Mouse (Mus musculus) embryonic facial prominence, embryonic 14.5 days (tissue): ENCODE measurements around the gene Ankrd9. TPM values are rescaled to one million over a fixed set of nuclear protein-coding genes. Genes with fewer than 3 reads are reported as not detected.

Experiments
- ATAC-seq: fragments of 200-750 bp; cut with Nextera tagmentation; 2 replicates; pipeline ENCODE4 v1.8.0; 2017; ENCODE audit warnings: low read depth, moderate number of reproducible peaks, moderate TSS enrichment
- DNase-seq: peaks from one replicate; pipeline ENCODE4 v3.0.0-alpha.2; 2015; ENCODE audit warnings: low spot score
- H3K27ac ChIP-seq: fragments of 300-500 bp; sonication (generic); replicated peaks from 2 replicates; pipeline ENCODE4 v1.5.1; 2014; ENCODE audit warnings: low read depth, mild to moderate bottlenecking, low read length, moderate library complexity
- H3K27me3 ChIP-seq: fragments of 300-500 bp; sonication (generic); replicated peaks from 2 replicates; pipeline ENCODE4 v1.6.1; 2014; ENCODE audit warnings: low read length; ENCODE audit not compliant: control insufficient read depth, insufficient read depth
- H3K36me3 ChIP-seq: fragments of 300-500 bp; sonication (generic); 2 replicates; pipeline ENCODE4 v1.6.1; 2014; ENCODE audit warnings: low read length, mixed read lengths; ENCODE audit not compliant: control insufficient read depth, insufficient read depth
- H3K4me1 ChIP-seq: fragments of 300-500 bp; sonication (generic); 2 replicates; pipeline ENCODE4 v1.6.1; 2014; ENCODE audit warnings: antibody characterized with exemption, low read length; ENCODE audit not compliant: control insufficient read depth, insufficient read depth
- H3K4me2 ChIP-seq: fragments of 300-500 bp; sonication (generic); 2 replicates; pipeline ENCODE4 v1.6.1; 2014; ENCODE audit warnings: low read depth, mild to moderate bottlenecking, low read length, moderate library complexity, mixed read lengths
- H3K4me3 ChIP-seq: fragments of 300-500 bp; sonication (generic); 2 replicates; pipeline ENCODE4 v1.5.1; 2014; ENCODE audit warnings: low read depth, mild to moderate bottlenecking, low read length
- H3K9ac ChIP-seq: fragments of 300-500 bp; sonication (generic); 2 replicates; pipeline ENCODE4 v1.6.1; 2014; ENCODE audit warnings: low read depth, mild to moderate bottlenecking, low read length, moderate library complexity, mixed read lengths
- H3K9me3 ChIP-seq: fragments of 300-500 bp; sonication (generic); 2 replicates; pipeline ENCODE4 v1.6.1; 2016; ENCODE audit warnings: low read length; ENCODE audit not compliant: control insufficient read depth
- WGBS: fragments of 180-500 bp; shearing (Covaris S2); extraction: QIAGEN DNeasy Blood & Tissue Kit; methylation state at CpG from one replicate; pipeline ENCODE4 v1.1.7; 2014; 5-methylcytosine and 5-hydroxymethylcytosine counted together
- polyA plus RNA-seq: library from polyadenylated mRNA; unstranded; fragments of >200 nt; fragmentation: Nextera tagmentation; extraction: Ambion mirVana; gene quantifications from 2 replicates; pipeline ENCODE4 v1.2.1, GENCODE M21; 2014

The Ankrd9 gene
- 11.1 and 13.2 TPM in 2 replicates for polyA plus RNA-seq

GRCm38 (mm10) chr12:110978607-110979406 lies at the start of gene Ankrd9:
Ankrd9 (minus strand) TSS chr12:110979040.
- Histone ChIP-seq H3K4me2 (peak within 1 kb of the TSS; percentile 98), H3K9me3 (no peaks in the 10 kb centered on the region), H3K27ac (peak within 1 kb of the TSS; percentile 65), H3K9ac (peak within 1 kb of the TSS; percentile 84), H3K36me3 (peaks cover 27% of the 10 kb centered on the region), H3K27me3 (no peaks in the 10 kb centered on the region), H3K4me3 (peak within 1 kb of the TSS; percentile 91), H3K4me1 (peaks cover 6% of the 10 kb centered on the region)
- DNase-seq = peak; percentile 97
- 0% methylated on average over 9 of the region's 90 CpGs for WGBS
- ATAC-seq = peak; percentile 98

- Histone ChIP-seq H3K27ac (no peak overlapping the region), H3K27me3 (no peaks in the 10 kb centered on the region), H3K4me1 (no peaks in the 10 kb centered on the region), H3K9ac (no peak overlapping the region), H3K4me2 (no peak overlapping the region), H3K4me3 (no peak overlapping the region), H3K9me3 (no peaks in the 10 kb centered on the region), H3K36me3 (no peaks in the 10 kb centered on the region)
- 58% methylated on average over 3 of the region's 3 CpGs for WGBS
- no peak for DNase-seq
- no peak for ATAC-seq
These were observed 42.7 kb upstream of the Ankrd9 start for GRCm38 (mm10) chr12:111021577-111021976.

GRCm38 (mm10) chr12:111021138-111021537 lies 42.3 kb upstream of the Ankrd9 start:
- Histone ChIP-seq H3K36me3 (no peaks in the 10 kb centered on the region), H3K4me3 (no peak overlapping the region), H3K27me3 (no peaks in the 10 kb centered on the region), H3K9me3 (no peaks in the 10 kb centered on the region), H3K4me2 (no peak overlapping the region), H3K4me1 (no peaks in the 10 kb centered on the region), H3K27ac (no peak overlapping the region), H3K9ac (no peak overlapping the region)
- 16% methylated on average over 1 of the region's 1 CpGs for WGBS
- DNase-seq = peak; percentile 81
- peak; percentile 82 for ATAC-seq

- no peaks in the 10 kb centered on the region for H3K36me3 ChIP-seq
- 80% methylated on average over 2 of the region's 2 CpGs for WGBS
- no peak for ATAC-seq
These were observed 40.2 kb upstream of the Ankrd9 start for GRCm38 (mm10) chr12:111019086-111019485.

GRCm38 (mm10) chr12:111018068-111018467 lies 39.2 kb upstream of the Ankrd9 start:
- H3K9me3 ChIP-seq = no peaks in the 10 kb centered on the region; the same call in 1 of the 2 replicates
- H3K27me3 ChIP-seq = no peaks in the 10 kb centered on the region
- H3K9ac ChIP-seq = no peak overlapping the region
- 93% methylated on average over 11 of the region's 11 CpGs for WGBS
- ATAC-seq (no peak), DNase-seq (no peak)
- no peaks in the 10 kb centered on the region for H3K36me3 ChIP-seq
- no peak overlapping the region for H3K4me3 ChIP-seq
- H3K4me2 ChIP-seq = no peak overlapping the region
- no peak overlapping the region for H3K27ac ChIP-seq
- H3K4me1 ChIP-seq = no peaks in the 10 kb centered on the region

More at GRCm38 (mm10) chr12:111019086-111019485, 40.2 kb upstream of the Ankrd9 start:
- no peak overlapping the region for H3K9ac ChIP-seq
- no peak for DNase-seq
- H3K4me3 ChIP-seq = no peak overlapping the region
- no peak overlapping the region for H3K4me2 ChIP-seq
- no peaks in the 10 kb centered on the region for H3K4me1 ChIP-seq
- no peak overlapping the region for H3K27ac ChIP-seq
- no peaks in the 10 kb centered on the region for H3K27me3 ChIP-seq
- no peaks in the 10 kb centered on the region for H3K9me3 ChIP-seq

- H3K27me3 ChIP-seq = no peaks in the 10 kb centered on the region
- DNase-seq (no peak), ATAC-seq (no peak)
- 73% methylated on average over 3 of the region's 3 CpGs for whole genome bisulfite sequencing
- H3K36me3 ChIP-seq = no peaks in the 10 kb centered on the region
- no peaks in the 10 kb centered on the region for H3K4me1 ChIP-seq
- H3K4me2 ChIP-seq = no peak overlapping the region
- H3K9ac ChIP-seq = no peak overlapping the region
- H3K4me3 ChIP-seq = no peak overlapping the region
- H3K9me3 ChIP-seq = peaks cover 8% of the 10 kb centered on the region; the same call in 1 of the 2 replicates
- no peak overlapping the region for H3K27ac ChIP-seq
These were observed 38.0 kb upstream of the Ankrd9 start for GRCm38 (mm10) chr12:111016807-111017206.

- WGBS = 65% methylated on average over 6 of the region's 6 CpGs
- no peaks in the 10 kb centered on the region for H3K36me3 ChIP-seq
- peak overlapping the region; percentile 55; the same call in 1 of the 2 replicates for H3K27ac ChIP-seq
These were observed 30.9 kb upstream of the Ankrd9 start for GRCm38 (mm10) chr12:111009615-111010257.

GRCm38 (mm10) chr12:111008500-111009490 lies 30.0 kb upstream of the Ankrd9 start:
- Histone ChIP-seq H3K4me2 (no peak overlapping the region), H3K4me1 (peaks cover 21% of the 10 kb centered on the region), H3K36me3 (no peaks in the 10 kb centered on the region), H3K9me3 (peaks cover 8% of the 10 kb centered on the region; the same call in 1 of the 2 replicates), H3K4me3 (no peak overlapping the region), H3K27me3 (no peaks in the 10 kb centered on the region), H3K27ac (peak overlapping the region; percentile 55), H3K9ac (0 out of 2 replicates have a peak overlapping the region, but pooled peaks have one; percentile 4)
- 0 out of 2 replicates have a peak, but pooled peaks have one; percentile 28 for ATAC-seq
- peak; percentile 47 for DNase-seq
- 44% methylated on average over 10 of the region's 11 CpGs for WGBS

More at GRCm38 (mm10) chr12:111009615-111010257, 30.9 kb upstream of the Ankrd9 start:
- Histone ChIP-seq H3K27me3 (no peaks in the 10 kb centered on the region), H3K4me1 (peaks cover 21% of the 10 kb centered on the region), H3K9ac (no peak overlapping the region), H3K4me2 (no peak overlapping the region), H3K4me3 (no peak overlapping the region), H3K9me3 (peaks cover 8% of the 10 kb centered on the region; the same call in 1 of the 2 replicates)
- DNase-seq (no peak), ATAC-seq (no peak)
